Mouse (Mus musculus): ENCODE measurements around the gene Lyzl4.

DNA sequence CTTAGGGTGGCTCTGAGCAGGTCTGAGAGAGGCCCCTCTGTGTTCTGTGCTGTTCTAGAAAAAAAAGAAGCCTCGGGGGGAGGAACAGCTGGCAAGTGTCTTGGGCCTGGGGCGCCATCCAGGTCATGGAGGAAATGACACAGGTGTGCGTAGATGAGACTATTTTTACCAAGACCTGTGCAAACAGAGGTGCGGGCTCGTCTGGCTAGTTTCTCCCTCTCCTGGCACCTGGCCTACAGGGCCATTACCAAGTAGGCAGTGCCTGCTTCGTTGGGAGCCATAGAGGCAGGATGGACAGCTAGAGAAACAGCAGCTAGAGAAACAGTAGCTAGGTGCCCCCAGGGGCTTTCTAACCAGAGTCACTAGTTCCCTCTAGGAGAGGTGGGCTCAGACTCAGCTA is 8.6 kb downstream of the Lyzl4 start:
- no peak for TF ChIP-seq EP300 (IDR thresholded peaks at IDR 0.05)
- TF ChIP-seq CTCF (IDR thresholded peaks at IDR 0.05): no peak

Data from lung, postnatal 0 days (tissue).